In genomic region chr1:80718666-80719065, GRCm38 (mm10) we compare ENCODE assay signal across 25 mouse cellular contexts.
"Had no signal": no experiment of that assay in that cellular context is flagged by ENCODE, and none has a peak within 500 bp of the region (broad histone marks: within the 10 kb centered on the region; RNA-seq: fewer than 3 reads in every experiment).

No protein-coding gene starts in this region.

- H3K27me3 ChIP-seq: kidney, embryonic 15.5 days; limb, embryonic 13.5 days; liver, embryonic 12.5 days; liver, embryonic 15.5 days; lung, embryonic 15.5 days; midbrain, embryonic 12.5 days; midbrain, embryonic 15.5 days; neural tube, embryonic 12.5 days; neural tube, embryonic 15.5 days had no signal

- H3K9ac ChIP-seq: kidney, embryonic 15.5 days; limb, embryonic 13.5 days; liver, embryonic 12.5 days; liver, embryonic 15.5 days; lung, embryonic 15.5 days; midbrain, embryonic 12.5 days; midbrain, embryonic 15.5 days; neural tube, embryonic 12.5 days; neural tube, embryonic 15.5 days had no signal

- H3K27ac ChIP-seq: kidney, embryonic 15.5 days; left cerebral cortex, adult 2 months; limb, embryonic 10.5 days; limb, embryonic 13.5 days; liver, embryonic 12.5 days; liver, embryonic 15.5 days; lung, embryonic 15.5 days; midbrain, embryonic 12.5 days; midbrain, embryonic 15.5 days; neural tube, embryonic 12.5 days; neural tube, embryonic 15.5 days; stomach, postnatal 0 days had no signal

- H3K4me2 ChIP-seq: kidney, embryonic 15.5 days; limb, embryonic 13.5 days; liver, embryonic 12.5 days; liver, embryonic 15.5 days; lung, embryonic 15.5 days; midbrain, embryonic 12.5 days; midbrain, embryonic 15.5 days; neural tube, embryonic 12.5 days; neural tube, embryonic 15.5 days had no signal

- H3K9me3 ChIP-seq: kidney, embryonic 15.5 days; limb, embryonic 10.5 days; limb, embryonic 13.5 days; liver, embryonic 12.5 days; liver, embryonic 15.5 days; lung, embryonic 15.5 days; midbrain, embryonic 12.5 days; midbrain, embryonic 15.5 days; neural tube, embryonic 12.5 days; neural tube, embryonic 15.5 days had no signal

- DNase-seq: kidney, postnatal 10 days; kidney, postnatal 36 days; layer of hippocampus, postnatal 36 days; liver; lung, adult 18-20 months; lung, postnatal 14 days; lung, postnatal 4 days; right cerebral cortex, adult 18-20 months; right cerebral cortex, postnatal 14 days; right cerebral cortex, postnatal 4 days; thymus, adult 2 months; thymus, postnatal 14 days; thymus, postnatal 4 days had no signal

- H3K4me1 ChIP-seq: limb, embryonic 10.5 days; limb, embryonic 13.5 days; liver, embryonic 15.5 days; midbrain, embryonic 12.5 days; midbrain, embryonic 15.5 days; neural tube, embryonic 12.5 days; neural tube, embryonic 15.5 days had no signal

- H3K36me3 ChIP-seq: kidney, embryonic 15.5 days; limb, embryonic 10.5 days; limb, embryonic 13.5 days; liver, embryonic 12.5 days; liver, embryonic 15.5 days; lung, embryonic 15.5 days; midbrain, embryonic 12.5 days; midbrain, embryonic 15.5 days; neural tube, embryonic 12.5 days; neural tube, embryonic 15.5 days had no signal

- H3K4me3 ChIP-seq: kidney, embryonic 15.5 days; left cerebral cortex, adult 2 months; limb, embryonic 10.5 days; limb, embryonic 13.5 days; liver, embryonic 12.5 days; liver, embryonic 15.5 days; lung, embryonic 15.5 days; midbrain, embryonic 12.5 days; midbrain, embryonic 15.5 days; neural tube, embryonic 12.5 days; neural tube, embryonic 15.5 days had no signal

- ATAC-seq: liver, embryonic 12.5 days; midbrain, embryonic 15.5 days had no signal
